Mouse (Mus musculus) hematopoietic multipotent progenitor cell, adult 10-12 weeks (in vitro differentiated cells): Measurements from ENCODE around the gene Mael. TPM values are rescaled to one million over a fixed set of nuclear protein-coding genes. Genes with fewer than 3 reads are reported as not detected.

Source experiments
- polyA plus RNA-seq: library from polyadenylated mRNA; stranded (reverse); fragments of >175 nt; gene quantifications from 2 replicates; pipeline ENCODE4 v1.2.3, GENCODE M21; 2012; ENCODE audit warnings: low replicate concordance

The Mael gene
- not detected in 2 replicates for polyA plus RNA-seq

GRCm38 (mm10) chr1:166238315-166238969, at the start of gene Mael:
TSS of gene Mael (minus strand) at chr1:166238747.

GRCm38 (mm10) chr1:166253898-166254894, 15.6 kb upstream of the Mael start, which contains the start of gene Ildr2:
TSS of gene Ildr2 (plus strand) at chr1:166254139.

Other genes starting within 250 kb of the Mael start
- 28.0 and 53.7 TPM in 2 replicates for gene Pou2f1, start 236.1 kb downstream of the Mael start, polyA plus RNA-seq
- 0.03 TPM in 1 of 2 replicates, not detected in the other for gene Dusp27, start 110.8 kb downstream of the Mael start, polyA plus RNA-seq
- gene Gpa33, start 108.5 kb downstream of the Mael start, polyA plus RNA-seq, result not detected in 2 replicates
- 0.02 and 0.03 TPM in 2 replicates for gene Ildr2, start 15.4 kb upstream of the Mael start, polyA plus RNA-seq
- gene Tada1, start 140.3 kb upstream of the Mael start, polyA plus RNA-seq, result 9.1 and 10.9 TPM in 2 replicates
- 1.1 and 1.4 TPM in 2 replicates for gene Pogk, start 171.1 kb upstream of the Mael start, polyA plus RNA-seq